Mouse (Mus musculus) C2C12 (cell line): Measurements from ENCODE around the gene Zkscan17.

ENCODE experiments used
- CEBPB ChIP-seq: IDR thresholded peaks from one replicate; pipeline ENCODE4 v1.6.1; 2011; ENCODE audit warnings: low read depth, mild to moderate bottlenecking, control low read depth, moderate library complexity
- CTCF ChIP-seq: IDR thresholded peaks from one replicate; pipeline ENCODE4 v1.5.1; 2011; ENCODE audit not compliant: control insufficient read depth, insufficient read depth, insufficient read length
- MYOD1 ChIP-seq: IDR thresholded peaks from one replicate; pipeline ENCODE4 v1.6.1; 2011; ENCODE audit warnings: low read depth; ENCODE audit not compliant: control insufficient read depth, insufficient read length
- USF1 ChIP-seq: IDR thresholded peaks from one replicate; pipeline ENCODE4 v1.6.1; 2011; ENCODE audit warnings: low read depth, mild to moderate bottlenecking, control low read depth, moderate library complexity

DNA sequence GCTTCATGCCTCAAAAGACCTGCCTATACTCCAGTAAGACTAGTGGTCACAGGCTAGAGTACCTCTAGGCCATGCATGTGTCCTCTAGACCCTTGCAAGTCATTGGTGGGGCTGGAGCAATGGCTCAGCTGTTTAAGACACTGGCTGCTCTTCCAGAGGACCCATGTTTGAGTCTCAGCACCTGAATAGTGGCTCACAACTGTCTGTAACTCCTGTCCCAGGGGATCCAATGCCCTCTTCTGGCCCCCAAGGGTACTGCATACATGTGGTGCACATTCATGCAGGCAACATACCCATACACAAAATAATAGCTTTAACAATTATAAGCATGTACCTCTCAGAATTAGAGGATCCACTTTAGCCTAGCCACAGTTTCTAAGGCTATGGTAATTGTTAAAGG lies 83.4 kb downstream of the Zkscan17 start:
- no peak for TF ChIP-seq CEBPB
- no peak for TF ChIP-seq CTCF
- no peak for TF ChIP-seq MYOD1
- TF ChIP-seq USF1, result no peak
